Mouse (Mus musculus): ENCODE measurements around the gene Dchs2.

Dchs2 gene

GRCm38 (mm10) chr3:83155600-83155999, 27.9 kb downstream of the Dchs2 start:
- DNase-seq (ENCODE audit: low spot score), result peak; percentile 37

- no peak for DNase-seq (ENCODE audit: low spot score)
Measured at GRCm38 (mm10) chr3:83156165-83156564, 28.4 kb downstream of the Dchs2 start.

GRCm38 (mm10) chr3:83161542-83162231, 33.9 kb downstream of the Dchs2 start:
- DNase-seq (ENCODE audit: low spot score), result no peak

GRCm38 (mm10) chr3:83163676-83164075, 35.9 kb downstream of the Dchs2 start:
- no peak for DNase-seq (ENCODE audit: low spot score)

GRCm38 (mm10) chr3:83185527-83185926, 57.8 kb downstream of the Dchs2 start:
- DNase-seq (ENCODE audit: low spot score), result no peak

- DNase-seq (ENCODE audit: low spot score), result peak; percentile 78
Measured at GRCm38 (mm10) chr3:83191271-83191670, 63.5 kb downstream of the Dchs2 start.

GRCm38 (mm10) chr3:83192401-83192800, 64.7 kb downstream of the Dchs2 start:
- DNase-seq (ENCODE audit: low spot score), result no peak

- no peak for DNase-seq (ENCODE audit: low spot score)
Measured at GRCm38 (mm10) chr3:83194911-83195310, 67.2 kb downstream of the Dchs2 start.

GRCm38 (mm10) chr3:83201286-83201980, 73.7 kb downstream of the Dchs2 start:
- no peak for DNase-seq (ENCODE audit: low spot score)

GRCm38 (mm10) chr3:83205073-83205668, 77.4 kb downstream of the Dchs2 start:
- DNase-seq (ENCODE audit: low spot score), result no peak

GRCm38 (mm10) chr3:83209646-83210045, 81.9 kb downstream of the Dchs2 start:
- no peak for DNase-seq (ENCODE audit: low spot score)

- DNase-seq (ENCODE audit: low spot score), result no peak
Measured at GRCm38 (mm10) chr3:83210210-83210609, 82.5 kb downstream of the Dchs2 start.

- no peak for DNase-seq (ENCODE audit: low spot score)
Measured at GRCm38 (mm10) chr3:83211939-83212338, 84.2 kb downstream of the Dchs2 start.

- DNase-seq (ENCODE audit: low spot score), result no peak
Measured at GRCm38 (mm10) chr3:83212578-83212977, 84.8 kb downstream of the Dchs2 start.

- DNase-seq (ENCODE audit: low spot score), result no peak
Measured at GRCm38 (mm10) chr3:83218059-83218458, 90.3 kb downstream of the Dchs2 start.

- no peak for DNase-seq (ENCODE audit: low spot score)
Measured at GRCm38 (mm10) chr3:83220101-83220500, 92.4 kb downstream of the Dchs2 start.

GRCm38 (mm10) chr3:83222125-83222524, 94.4 kb downstream of the Dchs2 start:
- DNase-seq (ENCODE audit: low spot score), result peak; percentile 52

GRCm38 (mm10) chr3:83228383-83228782, 100.6 kb downstream of the Dchs2 start:
- DNase-seq (ENCODE audit: low spot score), result no peak

- DNase-seq (ENCODE audit: low spot score), result no peak
Measured at GRCm38 (mm10) chr3:83230326-83230725, 102.6 kb downstream of the Dchs2 start.

GRCm38 (mm10) chr3:83234457-83234856, 106.7 kb downstream of the Dchs2 start:
- no peak for DNase-seq (ENCODE audit: low spot score)

GRCm38 (mm10) chr3:83235061-83235460, 107.3 kb downstream of the Dchs2 start:
- DNase-seq (ENCODE audit: low spot score), result no peak

GRCm38 (mm10) chr3:83246536-83246935, 118.8 kb downstream of the Dchs2 start:
- peak; percentile 26 for DNase-seq (ENCODE audit: low spot score)

GRCm38 (mm10) chr3:83250001-83250545, 122.3 kb downstream of the Dchs2 start:
- no peak for DNase-seq (ENCODE audit: low spot score)

All from lung, postnatal 25 days (tissue).